11 mouse cellular contexts compared by ENCODE assay signal in the genomic region with DNA sequence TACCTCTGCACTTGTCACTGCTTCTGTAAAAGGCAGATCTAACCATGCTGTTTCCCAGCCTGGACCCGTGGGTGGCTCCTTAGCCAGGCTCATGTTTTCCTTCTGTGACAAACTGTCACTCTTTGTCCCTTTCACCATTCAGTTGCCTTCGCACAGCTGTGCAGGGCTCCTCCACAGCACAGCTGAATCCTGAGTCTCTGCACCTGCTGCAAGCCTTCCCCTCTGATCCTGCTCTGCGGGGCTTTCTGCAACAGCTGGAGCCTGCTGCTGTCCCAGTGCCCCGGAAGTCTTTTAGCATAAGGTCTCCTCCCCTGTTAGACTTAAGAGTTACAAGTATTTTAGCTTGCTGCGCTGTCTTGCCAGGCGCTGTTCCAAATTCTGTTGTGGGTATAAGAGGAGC. TPM values are rescaled to one million over a fixed set of nuclear protein-coding genes. Genes with fewer than 3 reads are reported as not detected.
DNase-seq lines count a peak whose midpoint lies in the region; ATAC-seq and TF ChIP-seq lines count a peak whose summit lies in the region.
"Had no signal": no experiment of that assay in that cellular context is flagged by ENCODE, and none has a peak within 500 bp of the region (broad histone marks: within the 10 kb centered on the region; RNA-seq: fewer than 3 reads in every experiment).

No protein-coding gene starts in this region.

- no peak overlapping the region for H3K4me3 ChIP-seq in heart, embryonic 10.5 days
- H3K4me3 ChIP-seq in heart, embryonic 12.5 days: no peak overlapping the region
- H3K4me3 ChIP-seq in midbrain, embryonic 15.5 days: no peak overlapping the region
- no peak overlapping the region for H3K4me3 ChIP-seq in midbrain, embryonic 10.5 days
- no peak overlapping the region for H3K4me3 ChIP-seq in lung, embryonic 14.5 days (ENCODE audit: low read depth, low read length)
- H3K4me3 ChIP-seq: limb, embryonic 12.5 days had no signal

- DNase-seq in heart, embryonic 10.5 days (ENCODE audit: low spot score): no peak
- DNase-seq in midbrain, embryonic 10.5 days (ENCODE audit: low spot score): no peak
- peak; percentile 28 for DNase-seq in lung, embryonic 14.5 days
- DNase-seq in thymus, postnatal 10 days (ENCODE audit: low spot score in 2 of 2): peak; percentile 84 to 91
- no peak for DNase-seq in adrenal gland, postnatal 25 days
- no peak for DNase-seq in left cerebral cortex, postnatal 36 days (ENCODE audit: low spot score in 2 of 2)
- DNase-seq: right cerebral cortex, postnatal 4 days had no signal

- no peak overlapping the region for H3K4me2 ChIP-seq in heart, embryonic 12.5 days
- no peak overlapping the region for H3K4me2 ChIP-seq in midbrain, embryonic 15.5 days
- no peak overlapping the region for H3K4me2 ChIP-seq in lung, embryonic 14.5 days
- H3K4me2 ChIP-seq: limb, embryonic 12.5 days had no signal

- H3K9me3 ChIP-seq in heart, embryonic 10.5 days: no peaks in the 10 kb centered on the region
- no peaks in the 10 kb centered on the region for H3K9me3 ChIP-seq in heart, embryonic 12.5 days (replicated peaks)
- no peaks in the 10 kb centered on the region for H3K9me3 ChIP-seq in midbrain, embryonic 15.5 days
- H3K9me3 ChIP-seq in midbrain, embryonic 10.5 days (replicated peaks): no peaks in the 10 kb centered on the region
- no peaks in the 10 kb centered on the region for H3K9me3 ChIP-seq in lung, embryonic 14.5 days (ENCODE audit: low read depth, low read length)
- H3K9me3 ChIP-seq: limb, embryonic 12.5 days had no signal

- no peak for TF ChIP-seq CTCF in lung, embryonic 14.5 days (IDR thresholded peaks at IDR 0.05; ENCODE audit: low read depth)

- ATAC-seq in heart, embryonic 12.5 days (ENCODE audit: insufficient number of reproducible peaks, low FRiP score): no peak
- ATAC-seq in midbrain, embryonic 15.5 days (replicated peaks): 0 out of 2 replicates have a peak, but pooled peaks have one; percentile 43
- ATAC-seq in lung, embryonic 14.5 days (ENCODE audit: insufficient read depth): peak; percentile 44; the same call in 1 of the 2 replicates

- H3K4me1 ChIP-seq in heart, embryonic 10.5 days: peaks cover 13% of the 10 kb centered on the region
- H3K4me1 ChIP-seq in heart, embryonic 12.5 days (replicated peaks): peaks cover 10% of the 10 kb centered on the region
- no peaks in the 10 kb centered on the region for H3K4me1 ChIP-seq in midbrain, embryonic 15.5 days
- peaks cover 23% of the 10 kb centered on the region for H3K4me1 ChIP-seq in midbrain, embryonic 10.5 days
- H3K4me1 ChIP-seq in lung, embryonic 14.5 days (ENCODE audit: insufficient read depth): no peaks in the 10 kb centered on the region

- 80% methylated on average over 6 of the region's 6 CpGs for WGBS in heart, embryonic 10.5 days
- 81% methylated on average over 6 of the region's 6 CpGs for WGBS in heart, embryonic 12.5 days
- 67% methylated on average over 6 of the region's 6 CpGs for WGBS in midbrain, embryonic 15.5 days
- WGBS in midbrain, embryonic 10.5 days: 74% methylated on average over 6 of the region's 6 CpGs
- 52% methylated on average over 6 of the region's 6 CpGs for WGBS in lung, embryonic 14.5 days

- no peaks in the 10 kb centered on the region for H3K27me3 ChIP-seq in heart, embryonic 10.5 days (ENCODE audit: insufficient read depth, poor library complexity, severe bottlenecking)
- H3K27me3 ChIP-seq in heart, embryonic 12.5 days (replicated peaks): no peaks in the 10 kb centered on the region
- no peaks in the 10 kb centered on the region for H3K27me3 ChIP-seq in midbrain, embryonic 15.5 days (replicated peaks)
- no peaks in the 10 kb centered on the region for H3K27me3 ChIP-seq in midbrain, embryonic 10.5 days (ENCODE audit: low read depth, poor library complexity, severe bottlenecking)
- no peaks in the 10 kb centered on the region for H3K27me3 ChIP-seq in lung, embryonic 14.5 days (ENCODE audit: insufficient read depth, low read length)
- H3K27me3 ChIP-seq: CH12.LX; limb, embryonic 12.5 days had no signal

- 0 out of 2 replicates have a peak, but pooled peaks cover 10% of the 10 kb centered on the region for H3K36me3 ChIP-seq in heart, embryonic 10.5 days
- H3K36me3 ChIP-seq in heart, embryonic 12.5 days: peaks cover 9% of the 10 kb centered on the region; the same call in 1 of the 2 replicates
- H3K36me3 ChIP-seq in midbrain, embryonic 15.5 days (replicated peaks): no peaks in the 10 kb centered on the region
- peaks cover 69% of the 10 kb centered on the region for H3K36me3 ChIP-seq in midbrain, embryonic 10.5 days
- peaks cover 13% of the 10 kb centered on the region; the same call in 1 of the 2 replicates for H3K36me3 ChIP-seq in lung, embryonic 14.5 days (ENCODE audit: insufficient read depth)

- H3K27ac ChIP-seq in heart, embryonic 10.5 days: 0 out of 2 replicates have a peak overlapping the region, but pooled peaks have one; percentile 6
- H3K27ac ChIP-seq in heart, embryonic 12.5 days (ENCODE audit: poor library complexity, severe bottlenecking): no peak overlapping the region
- no peak overlapping the region for H3K27ac ChIP-seq in midbrain, embryonic 15.5 days
- H3K27ac ChIP-seq in midbrain, embryonic 10.5 days (replicated peaks): no peak overlapping the region
- H3K27ac ChIP-seq in lung, embryonic 14.5 days (ENCODE audit: low read depth): no peak overlapping the region
- H3K27ac ChIP-seq: limb, embryonic 12.5 days had no signal

- intact Hi-C loops in left cerebral cortex, postnatal 36 days (cut with DNase I): no loop called here

- H3K9ac ChIP-seq in heart, embryonic 12.5 days: no peak overlapping the region
- no peak overlapping the region for H3K9ac ChIP-seq in midbrain, embryonic 15.5 days
- no peak overlapping the region for H3K9ac ChIP-seq in lung, embryonic 14.5 days
- H3K9ac ChIP-seq: limb, embryonic 12.5 days had no signal

RNA-seq across cellular contexts. Expression of a gene that starts 6.1 kb away (rescaled TPM):
- polyA plus RNA-seq in heart, embryonic 10.5 days (2016; fragmentation: Nextera tagmentation; extraction: Ambion mirVana): not detected in 2 replicates
- not detected in 2 replicates for polyA plus RNA-seq in heart, embryonic 12.5 days (2016; fragmentation: Nextera tagmentation; extraction: Ambion mirVana)
- polyA plus RNA-seq in midbrain, embryonic 15.5 days (2015; fragmentation: Nextera tagmentation; extraction: Ambion mirVana): not detected in 2 replicates
- 0.11 and 0.23 TPM in 2 replicates for polyA plus RNA-seq in midbrain, embryonic 10.5 days (2016; fragmentation: Nextera tagmentation; extraction: Ambion mirVana)
- polyA plus RNA-seq in lung, embryonic 14.5 days (2014; fragmentation: Nextera tagmentation; extraction: Ambion mirVana): not detected in 2 replicates
- total RNA-seq in adrenal gland, postnatal 25 days (2021): not detected in 2 replicates
- not detected for total RNA-seq in left cerebral cortex, postnatal 36 days (2021)
- total RNA-seq: CH12.LX had no signal

RNA-seq across cellular contexts. Expression of a gene that starts 24.2 kb away (rescaled TPM):
- polyA plus RNA-seq in heart, embryonic 10.5 days (2016; fragmentation: Nextera tagmentation; extraction: Ambion mirVana): 6.6 TPM in 2 replicates
- 8.4 and 8.6 TPM in 2 replicates for polyA plus RNA-seq in heart, embryonic 12.5 days (2016; fragmentation: Nextera tagmentation; extraction: Ambion mirVana)
- polyA plus RNA-seq in midbrain, embryonic 15.5 days (2015; fragmentation: Nextera tagmentation; extraction: Ambion mirVana): 2.7 and 3.0 TPM in 2 replicates
- 3.5 and 3.6 TPM in 2 replicates for polyA plus RNA-seq in midbrain, embryonic 10.5 days (2016; fragmentation: Nextera tagmentation; extraction: Ambion mirVana)
- 18.3 and 19.2 TPM in 2 replicates for polyA plus RNA-seq in lung, embryonic 14.5 days (2014; fragmentation: Nextera tagmentation; extraction: Ambion mirVana)
- 7.4 and 9.2 TPM in 2 replicates for total RNA-seq in adrenal gland, postnatal 25 days (2021)
- total RNA-seq in left cerebral cortex, postnatal 36 days (2021): 1 to 10 TPM; 2.7 to 3.3 TPM

RNA-seq across cellular contexts. Expression of a gene that starts 25.4 kb away (rescaled TPM):
- polyA plus RNA-seq in heart, embryonic 10.5 days (2016; fragmentation: Nextera tagmentation; extraction: Ambion mirVana): 12.0 and 16.2 TPM in 2 replicates
- polyA plus RNA-seq in heart, embryonic 12.5 days (2016; fragmentation: Nextera tagmentation; extraction: Ambion mirVana): 11.2 and 12.0 TPM in 2 replicates
- 10.9 and 12.1 TPM in 2 replicates for polyA plus RNA-seq in midbrain, embryonic 15.5 days (2015; fragmentation: Nextera tagmentation; extraction: Ambion mirVana)
- 28.3 and 32.6 TPM in 2 replicates for polyA plus RNA-seq in midbrain, embryonic 10.5 days (2016; fragmentation: Nextera tagmentation; extraction: Ambion mirVana)
- polyA plus RNA-seq in lung, embryonic 14.5 days (2014; fragmentation: Nextera tagmentation; extraction: Ambion mirVana): 31.1 and 33.5 TPM in 2 replicates
- total RNA-seq in adrenal gland, postnatal 25 days (2021): 16.2 and 18.2 TPM in 2 replicates
- total RNA-seq in left cerebral cortex, postnatal 36 days (2021): 1 to 10 TPM; 6.0 to 8.3 TPM

Comparison
In these comparisons a context has a peak if more than half of its experiments do, and no peak if none do; other contexts are left out.
1. DNase-seq: peak in lung, embryonic 14.5 days (single experiment) and thymus, postnatal 10 days (2 of 2); none in heart, embryonic 10.5 days (single experiment), midbrain, embryonic 10.5 days (single experiment), adrenal gland, postnatal 25 days (single experiment) and left cerebral cortex, postnatal 36 days (0 of 2).